Mouse (Mus musculus) Patski (cell line): ENCODE measurements at regions not wholly inside any gene's neighbourhood (a gene's known extent, or its start where the extent isn't known, plus 50 kb on each side); places are given as distances from the start of the nearest gene placed in this dataset.
"Not testable (repeated sequence)": the region's sequence is repeated elsewhere in the genome, so short reads cannot be mapped to it uniquely, and the experiment has no call there.

ENCODE experiments used
- ATAC-seq: fragments of 100-300 bp; one replicate; pipeline ENCODE4 v1.8.0; 2021
- CTCF ChIA-PET: fragments of 350-600 bp; sonication (Branson Sonifier 250); formaldehyde crosslinking; loops from one replicate; lab custom pipeline; 2022; ENCODE audit warnings: inconsistent platforms; lab: Charles Lee
- POLR2A ChIA-PET: fragments of 350-600 bp; sonication (Branson Sonifier 250); formaldehyde crosslinking; loops from one replicate; lab custom pipeline; 2022; ENCODE audit warnings: antibody characterized with exemption, inconsistent platforms; lab: Charles Lee
- DNase-seq: peaks from one replicate; pipeline ENCODE4 v3.0.0-alpha.2; 2011; ENCODE audit warnings: low read depth, low spot score
- H3K27me3 ChIP-seq: fragments of 371-371 bp; one replicate; pipeline ENCODE4 v1.5.1; 2021
- CTCF ChIP-seq: fragments of 100-300 bp; IDR thresholded peaks from one replicate; pipeline ENCODE4 v1.5.1; 2021
- in situ Hi-C: fragments of 300-500 bp; cut with MboI; formaldehyde crosslinking; loops from 3 replicates; pipeline ENCODE4 v1.11.1; 2018; ENCODE audit warnings: low pct_unique_long_range_greater_than_20kb, mixed read lengths

- DNase-seq (peak; percentile 44), ATAC-seq (peak; percentile 99)
- no peak for TF ChIP-seq CTCF
- in situ Hi-C loops, result no loop called here
- ChIA-PET POLR2A (no interaction called here), CTCF (no interaction called here)
- no peaks in the 10 kb centered on the region for H3K27me3 ChIP-seq
These were observed 810.4 kb downstream of the Ttll7 start for GRCm38 (mm10) chr3:147662572-147662971.

- peaks cover 5% of the 10 kb centered on the region for H3K27me3 ChIP-seq
- no peak for DNase-seq
- ATAC-seq, result no peak
- in situ Hi-C loops, result no loop called here
- POLR2A ChIA-PET, result interaction anchor here (0.9 kb wide), 1 partner anchor 311 kb away, joined by 3 read pairs; no protein-coding TSS in a partner anchor
- CTCF ChIA-PET, result interaction anchor here (1.4 kb wide), 1 partner anchor 20 kb away, joined by 4 read pairs; no protein-coding TSS in a partner anchor
- no peak for TF ChIP-seq CTCF
These were observed 800.7 kb downstream of the Ttll7 start for GRCm38 (mm10) chr3:147652849-147653248.

- POLR2A ChIA-PET, ATAC-seq, H3K27me3 ChIP-seq, DNase-seq, in situ Hi-C loops, CTCF ChIA-PET: not testable (repeated sequence)
These were observed 783.3 kb downstream of the Ttll7 start for GRCm38 (mm10) chr3:147635486-147635885.

- TF ChIP-seq CTCF, result no peak
- no peak for ATAC-seq
These were observed 779.0 kb downstream of the Ttll7 start for GRCm38 (mm10) chr3:147631151-147631550.

GRCm38 (mm10) chr3:147583697-147584315 lies 731.6 kb downstream of the Ttll7 start:
- no peaks in the 10 kb centered on the region for H3K27me3 ChIP-seq
- ChIA-PET CTCF (interaction anchor here (1.8 kb wide), 1 partner anchor 13 kb away, joined by 5 read pairs; no protein-coding TSS in a partner anchor), POLR2A (no interaction called here)
- DNase-seq (no peak), ATAC-seq (no peak)
- no peak for TF ChIP-seq CTCF
- in situ Hi-C loops, result no loop called here

More at GRCm38 (mm10) chr3:147631151-147631550, 779.0 kb downstream of the Ttll7 start:
- DNase-seq, result no peak
- no peaks in the 10 kb centered on the region for H3K27me3 ChIP-seq
- in situ Hi-C loops, result no loop called here
- ChIA-PET CTCF (interaction anchor here (1.6 kb wide), 1 partner anchor 10 kb away, joined by 4 read pairs; no protein-coding TSS in a partner anchor), POLR2A (no interaction called here)

GRCm38 (mm10) chr3:147571850-147572249 lies 719.7 kb downstream of the Ttll7 start:
- ChIA-PET CTCF (no interaction called here), POLR2A (no interaction called here)
- TF ChIP-seq CTCF, result no peak
- DNase-seq (no peak), ATAC-seq (no peak)
- no peaks in the 10 kb centered on the region for H3K27me3 ChIP-seq
- in situ Hi-C loops, result no loop called here

GRCm38 (mm10) chr3:147545329-147546006 lies 693.3 kb downstream of the Ttll7 start:
- no peaks in the 10 kb centered on the region for H3K27me3 ChIP-seq
- TF ChIP-seq CTCF, result no peak
- ChIA-PET CTCF (no interaction called here), POLR2A (no interaction called here)
- DNase-seq (no peak), ATAC-seq (no peak)
- in situ Hi-C loops, result no loop called here

- POLR2A ChIA-PET, result no interaction called here
These were observed 690.1 kb downstream of the Ttll7 start for GRCm38 (mm10) chr3:147542285-147542684.

GRCm38 (mm10) chr3:147537584-147537983 lies 685.4 kb downstream of the Ttll7 start:
- CTCF ChIA-PET, result interaction anchor here (0.7 to 1.3 kb wide), 3 partner anchors 12 to 484 kb away, joined by 3 to 5 read pairs (median 3); no protein-coding TSS in a partner anchor
- no peak for ATAC-seq

More at GRCm38 (mm10) chr3:147542285-147542684, 690.1 kb downstream of the Ttll7 start:
- no peak for TF ChIP-seq CTCF
- no peaks in the 10 kb centered on the region for H3K27me3 ChIP-seq
- CTCF ChIA-PET, result no interaction called here
- in situ Hi-C loops, result no loop called here
- no peak for DNase-seq
- no peak for ATAC-seq

GRCm38 (mm10) chr3:147532196-147532595 lies 680.0 kb downstream of the Ttll7 start:
- in situ Hi-C loops, result no loop called here
- ChIA-PET CTCF (no interaction called here), POLR2A (no interaction called here)
- ATAC-seq, result no peak
- no peak for TF ChIP-seq CTCF
- no peak for DNase-seq
- H3K27me3 ChIP-seq, result no peaks in the 10 kb centered on the region

More at GRCm38 (mm10) chr3:147537584-147537983, 685.4 kb downstream of the Ttll7 start:
- in situ Hi-C loops, result no loop called here
- TF ChIP-seq CTCF, result no peak
- POLR2A ChIA-PET, result no interaction called here
- DNase-seq, result no peak
- H3K27me3 ChIP-seq, result no peaks in the 10 kb centered on the region

GRCm38 (mm10) chr3:147531608-147532180 lies 679.5 kb downstream of the Ttll7 start:
- no peak for ATAC-seq
- no peaks in the 10 kb centered on the region for H3K27me3 ChIP-seq
- no peak for TF ChIP-seq CTCF
- in situ Hi-C loops, result no loop called here
- no peak for DNase-seq
- ChIA-PET CTCF (no interaction called here), POLR2A (no interaction called here)
